Mouse (Mus musculus) CD8-positive naive resting alpha-beta T cell, adult 2 months (primary cell): ENCODE data around the gene Itga10.
"Not testable (repeated sequence)": the region's sequence is repeated elsewhere in the genome, so short reads cannot be mapped to it uniquely, and the experiment has no call there.

ENCODE experiments used
- DNase-seq, 2 experiments: peaks; one replicate each; pipeline ENCODE4 v3.0.0; 2022; ENCODE audit warnings: low read depth in 2 of 2, low spot score in 2 of 2

Itga10 gene

DNA sequence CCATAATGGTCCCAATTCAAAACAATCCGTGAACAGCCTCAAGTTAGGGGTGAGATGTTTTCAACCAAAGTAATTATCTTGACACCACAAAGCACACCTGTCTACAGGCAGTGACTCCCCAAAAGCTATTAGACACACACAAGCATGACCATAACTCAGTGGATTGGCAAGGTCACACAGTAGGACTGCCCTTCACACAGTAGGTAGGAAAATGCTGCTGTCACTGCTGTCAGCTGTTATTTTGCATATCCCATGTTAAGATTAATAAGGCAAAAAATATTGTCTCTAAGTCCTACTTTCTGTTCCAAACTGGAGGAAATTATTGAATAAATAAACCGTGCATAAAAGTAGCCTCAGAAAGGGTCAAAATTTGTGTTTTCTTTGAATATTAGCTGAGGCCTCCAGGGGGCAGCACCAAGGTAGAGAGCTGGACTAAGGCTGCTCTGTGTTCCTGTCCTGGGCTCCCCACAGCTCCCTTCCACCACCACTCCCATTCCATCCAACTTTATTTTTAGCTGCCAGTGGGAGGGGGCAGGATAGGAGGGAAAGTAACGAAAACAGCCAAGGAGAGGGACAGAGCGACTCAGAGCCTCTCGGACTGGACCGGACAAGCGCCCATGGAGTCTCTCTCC is at the start of gene Itga10:
TSS of gene Itga10 (plus strand) at position 567 of the 632 bp plus-strand sequence.
- no peak for DNase-seq

DNA sequence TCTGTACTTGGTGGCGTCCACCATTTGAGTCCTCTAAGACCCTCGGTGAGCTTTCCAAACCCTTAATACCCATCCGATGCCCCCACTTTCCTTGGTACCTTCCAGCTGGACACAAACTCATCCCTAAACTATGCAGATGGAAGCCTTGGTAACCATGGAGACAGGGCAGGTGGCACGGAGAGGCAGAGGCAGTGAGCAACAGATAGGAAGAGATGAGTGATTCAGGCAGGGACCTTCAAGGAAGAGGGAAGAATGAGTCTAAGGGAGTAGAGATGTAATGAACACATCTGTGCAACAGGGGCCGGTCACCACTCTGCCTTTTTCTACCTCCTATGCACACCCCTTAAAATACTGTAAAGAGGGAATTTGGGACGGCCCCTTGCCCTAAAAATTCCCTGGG is 49.7 kb upstream of the Itga10 start:
- DNase-seq: no peak

DNA sequence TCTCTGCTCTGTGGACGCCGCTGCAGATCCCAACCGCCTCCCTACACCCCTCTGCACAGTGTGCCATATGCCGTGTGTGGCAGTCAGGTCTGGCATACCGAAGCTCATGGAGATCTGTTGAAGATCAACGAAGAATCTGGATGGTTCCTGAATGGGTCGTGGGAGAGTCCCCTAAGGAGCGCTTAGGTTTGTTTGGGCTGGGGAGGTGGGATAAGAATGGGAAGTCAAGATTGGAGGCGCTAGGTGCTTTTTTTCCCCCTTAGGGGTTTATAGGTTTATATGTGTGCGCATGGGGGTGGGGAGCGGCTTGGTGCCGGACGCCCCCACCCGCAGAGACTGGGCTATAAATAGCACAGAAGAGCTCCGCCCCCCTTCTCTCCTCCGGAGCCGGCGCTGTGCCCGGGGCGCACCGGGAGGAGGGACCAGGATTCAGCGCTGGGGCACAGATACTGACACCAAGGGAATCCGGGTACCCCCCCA is 49.1 kb upstream of the Itga10 start, which contains the start of gene Ankrd34a:
TSS of gene Ankrd34a (plus strand) at position 409 of the 480 bp plus-strand sequence.
- DNase-seq: no peak

DNA sequence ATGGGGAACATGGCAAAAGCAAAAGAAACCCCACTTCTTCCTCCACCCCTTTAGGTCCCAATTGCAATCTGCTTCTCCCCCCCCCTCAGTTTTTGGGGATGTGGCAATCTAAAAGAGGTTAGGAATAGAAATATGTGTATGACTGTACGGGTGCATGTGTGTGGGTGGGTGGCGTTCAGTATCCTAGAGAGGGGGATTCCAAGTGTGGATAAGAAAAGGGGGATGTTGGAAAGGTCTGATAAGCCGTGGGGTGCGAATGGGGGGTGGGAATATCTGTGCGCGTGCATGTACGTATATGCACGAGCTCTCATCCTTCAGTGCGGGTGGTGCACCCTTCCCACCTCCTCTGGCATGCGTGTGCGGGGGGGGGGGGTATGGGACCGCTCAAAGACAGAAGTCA is 48.5 kb upstream of the Itga10 start:
- DNase-seq: no peak

DNA sequence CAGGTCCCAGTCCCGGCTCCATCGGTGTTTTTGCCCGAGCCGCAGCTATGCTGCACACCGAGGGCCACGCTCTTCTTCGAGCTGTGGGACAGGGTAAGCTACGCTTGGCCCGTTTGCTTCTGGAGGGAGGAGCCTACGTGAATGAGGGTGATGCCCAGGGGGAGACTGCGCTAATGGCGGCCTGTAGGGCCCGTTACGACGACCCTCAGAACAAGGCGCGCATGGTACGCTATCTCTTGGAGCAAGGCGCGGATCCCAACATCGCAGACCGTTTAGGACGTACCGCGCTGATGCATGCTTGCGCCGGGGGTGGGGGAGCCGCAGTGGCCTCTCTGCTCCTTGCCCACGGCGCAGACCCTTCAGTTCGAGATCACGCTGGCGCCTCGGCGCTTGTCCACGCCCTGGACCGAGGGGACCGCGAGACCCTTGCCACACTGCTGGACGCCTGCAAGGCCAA is 47.9 kb upstream of the Itga10 start:
- DNase-seq: no peak

DNA sequence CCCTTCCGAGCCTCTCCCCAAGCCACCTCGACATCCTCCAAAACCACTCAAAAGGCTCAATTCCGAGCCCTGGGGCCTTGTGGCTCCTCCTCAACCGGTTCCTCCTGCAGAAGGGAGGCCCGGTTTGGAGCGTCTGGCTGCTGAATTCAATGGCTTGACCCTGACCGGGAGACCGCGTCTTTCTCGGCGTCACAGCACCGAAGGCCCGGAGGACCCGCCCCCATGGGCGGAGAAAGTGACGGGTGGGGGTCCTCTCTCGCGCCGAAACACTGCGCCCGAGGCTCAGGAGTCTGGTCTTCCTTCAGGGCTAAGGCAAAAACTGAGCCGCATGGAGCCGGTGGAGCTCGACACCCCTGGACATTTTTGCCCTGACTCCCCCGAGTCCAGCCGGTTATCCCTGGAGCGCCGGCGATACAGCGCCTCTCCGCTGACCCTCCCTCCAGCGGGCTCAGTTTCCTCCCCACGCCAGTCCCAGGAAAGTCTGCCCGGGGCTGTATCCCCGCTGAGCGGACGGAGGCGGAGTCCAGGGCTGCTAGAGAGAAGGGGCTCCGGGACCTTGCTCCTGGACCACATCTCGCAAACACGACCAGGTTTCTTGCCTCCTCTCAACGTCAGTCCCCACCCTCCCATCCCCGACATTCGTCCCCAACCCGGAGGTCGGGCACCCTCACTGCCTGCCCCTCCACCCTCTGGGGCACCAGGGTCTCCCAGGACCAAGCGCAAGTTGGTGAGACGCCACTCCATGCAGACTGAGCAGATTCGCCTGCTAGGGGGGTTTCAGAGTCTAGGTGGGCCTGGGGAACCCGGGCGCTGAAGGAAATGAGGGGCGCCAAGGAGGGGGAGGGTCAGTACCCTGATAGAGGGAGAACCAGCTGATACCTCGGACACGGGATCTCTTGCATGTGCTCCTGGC is 47.0 kb upstream of the Itga10 start:
- no peak for DNase-seq

DNA sequence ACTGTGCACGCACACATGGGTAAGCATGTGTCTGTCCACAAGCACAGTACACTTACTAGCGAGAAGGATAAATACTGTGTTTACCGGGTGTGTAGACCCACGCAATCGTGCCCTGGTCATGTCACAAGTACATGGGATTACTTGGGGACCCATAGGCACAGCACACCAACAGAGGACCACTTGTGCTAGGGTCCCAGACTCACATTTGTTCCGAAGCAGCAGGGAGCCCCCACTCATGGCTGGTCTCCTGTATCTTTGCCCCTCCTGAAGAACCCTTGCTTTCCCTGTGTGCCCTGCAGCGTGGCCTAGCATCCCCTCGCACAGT is 46.4 kb upstream of the Itga10 start:
- no peak for DNase-seq

DNA sequence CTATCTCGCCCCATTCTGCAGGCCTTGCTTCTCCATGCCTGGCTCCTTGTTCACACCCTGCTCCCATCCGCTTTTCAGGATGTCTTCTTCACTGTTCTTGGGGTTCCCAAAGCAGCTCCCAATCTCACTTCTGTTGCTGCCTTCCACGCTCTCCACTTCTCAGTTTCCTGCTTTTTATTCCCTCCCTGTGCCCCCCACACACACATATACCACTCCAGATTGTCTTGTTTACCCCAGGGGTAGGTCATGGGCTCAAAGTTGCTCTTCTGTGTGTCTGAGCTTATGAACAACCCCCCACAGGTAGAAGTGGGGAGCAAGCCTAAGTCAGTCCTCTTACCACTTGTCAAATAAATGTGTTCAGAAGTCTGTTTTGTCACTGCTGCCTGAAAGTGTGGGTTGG is 46.0 kb upstream of the Itga10 start:
- DNase-seq: no peak

DNA sequence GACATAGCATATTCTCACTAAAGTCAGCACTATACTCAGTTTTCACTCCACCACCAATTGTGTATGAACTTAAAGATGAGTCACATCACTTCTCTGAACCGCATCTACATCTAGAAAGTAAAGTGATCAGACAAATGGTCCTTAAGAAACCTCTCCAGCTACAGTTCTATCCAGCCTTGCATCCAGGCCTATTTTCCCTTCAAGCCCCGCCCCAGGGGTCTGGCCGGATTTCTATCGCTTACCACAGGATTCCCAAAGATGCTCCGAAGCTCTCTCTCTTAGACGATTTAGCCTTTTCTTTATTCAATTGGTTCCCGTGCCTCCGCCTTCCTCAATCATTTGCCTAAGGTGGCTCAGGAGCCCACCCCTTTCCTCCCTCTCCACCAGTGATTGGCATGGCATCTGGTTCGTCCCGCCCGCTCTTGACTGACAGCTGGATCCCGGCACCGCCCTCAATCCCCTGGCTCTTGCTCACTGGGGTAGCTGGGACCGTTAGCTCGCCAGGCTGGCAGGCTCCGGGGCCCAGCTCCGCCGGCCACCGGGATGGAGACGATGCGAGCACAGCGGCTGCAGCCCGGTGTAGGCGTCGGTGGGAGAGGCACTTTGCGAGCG is 44.6 kb upstream of the Itga10 start, which contains the start of gene Lix1l:
TSS of gene Lix1l (plus strand) at position 511 of the 612 bp plus-strand sequence.
- DNase-seq: peak; percentile 67 to 74

DNA sequence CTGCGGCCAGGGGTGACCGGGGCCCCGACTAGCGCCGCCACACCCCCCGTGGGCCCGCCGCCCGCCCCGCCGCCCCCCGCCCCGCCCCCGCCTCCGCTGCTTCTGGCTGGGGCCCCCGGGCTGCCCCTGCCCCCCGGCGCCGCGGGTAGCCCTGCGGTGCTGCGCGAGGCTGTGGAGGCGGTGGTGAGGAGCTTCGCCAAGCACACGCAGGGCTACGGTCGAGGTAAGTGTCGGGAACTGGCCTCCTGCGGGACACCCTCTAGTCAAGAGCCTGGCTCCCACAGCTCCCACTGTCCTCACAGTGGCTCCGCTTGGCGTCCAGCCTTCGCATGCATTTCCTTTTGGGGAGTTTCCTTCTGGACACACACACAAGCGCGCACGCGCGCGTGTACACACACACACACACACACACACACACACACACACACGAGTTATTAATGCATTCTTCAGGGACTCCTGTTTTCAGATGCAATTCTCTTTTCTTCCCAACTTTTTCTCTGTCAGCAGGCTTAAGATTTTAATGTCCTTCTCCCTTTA is 44.1 kb upstream of the Itga10 start:
- no peak for DNase-seq

DNA sequence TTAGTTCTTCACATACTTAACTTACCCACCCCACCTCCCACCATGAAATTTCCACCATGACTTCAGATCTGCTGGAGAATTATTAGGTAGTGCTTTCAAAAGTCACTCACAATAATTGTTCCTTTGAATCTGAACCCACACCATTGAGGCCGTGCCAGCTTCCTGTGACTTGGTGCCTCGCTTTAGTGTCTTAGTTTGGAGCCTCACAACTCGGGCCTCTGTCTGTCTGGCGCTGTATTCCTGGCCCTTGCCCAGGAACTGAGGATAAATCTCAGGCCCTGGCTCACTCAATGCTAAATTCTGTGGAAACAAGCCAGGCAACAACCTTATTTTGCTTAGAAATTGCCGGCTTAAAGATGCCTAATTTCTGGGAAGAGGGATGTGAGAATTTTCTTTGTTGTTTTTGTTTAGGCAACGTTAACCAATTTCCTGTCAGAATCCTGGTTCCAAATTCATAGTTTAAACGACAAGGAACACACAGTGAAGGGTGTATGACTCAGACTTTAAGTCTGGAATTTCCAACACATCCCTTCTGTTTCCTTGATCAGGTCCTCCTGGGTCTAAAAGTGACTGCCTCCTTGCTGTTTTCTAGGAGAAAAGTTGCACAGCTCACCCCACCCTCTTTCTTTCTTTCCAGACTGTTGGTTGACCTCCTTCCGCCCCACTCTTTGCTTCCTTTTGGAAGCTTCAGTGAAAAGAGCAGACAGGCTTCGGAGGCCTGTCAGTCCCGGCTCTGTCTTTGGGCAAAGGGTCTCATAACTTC is 43.3 kb upstream of the Itga10 start:
- DNase-seq: no peak

DNA sequence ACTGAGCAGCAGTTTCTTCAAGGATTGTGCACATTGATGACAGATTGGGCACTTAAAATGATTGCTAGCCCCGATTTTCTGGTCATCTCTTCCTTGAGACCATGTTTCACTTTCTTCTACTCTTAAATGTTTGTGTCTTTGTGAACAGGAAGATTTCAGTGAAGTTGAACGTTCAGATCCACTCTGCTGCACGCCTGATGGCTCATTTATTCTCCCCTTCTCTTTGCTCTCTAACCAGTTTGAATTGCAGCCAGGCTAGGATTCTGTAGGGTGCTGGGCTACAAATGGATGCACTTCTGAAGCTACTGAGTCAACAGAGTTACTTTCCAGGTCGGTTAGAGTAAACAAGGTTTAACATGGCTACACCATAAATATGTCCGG is 42.7 kb upstream of the Itga10 start:
- no peak for DNase-seq

DNA sequence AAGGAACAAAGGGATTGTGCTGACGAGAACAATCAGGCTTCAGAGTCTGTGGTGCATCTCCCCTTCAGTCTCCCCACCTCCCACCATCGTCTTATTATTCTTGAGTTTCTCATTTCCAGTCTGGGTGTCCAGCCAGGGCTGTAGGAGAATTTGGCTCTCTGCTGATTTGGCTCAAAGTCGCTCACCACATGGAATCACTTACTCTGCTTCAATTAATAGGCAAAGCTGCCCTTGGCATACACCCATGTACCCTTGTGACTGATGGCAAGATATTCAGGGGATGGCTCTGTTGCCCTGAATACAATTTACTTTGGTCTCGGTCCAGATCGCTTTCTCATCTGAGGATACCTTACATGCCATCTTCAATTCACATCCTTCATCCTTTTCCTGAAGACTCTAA is 42.1 kb upstream of the Itga10 start:
- DNase-seq: no peak

DNA sequence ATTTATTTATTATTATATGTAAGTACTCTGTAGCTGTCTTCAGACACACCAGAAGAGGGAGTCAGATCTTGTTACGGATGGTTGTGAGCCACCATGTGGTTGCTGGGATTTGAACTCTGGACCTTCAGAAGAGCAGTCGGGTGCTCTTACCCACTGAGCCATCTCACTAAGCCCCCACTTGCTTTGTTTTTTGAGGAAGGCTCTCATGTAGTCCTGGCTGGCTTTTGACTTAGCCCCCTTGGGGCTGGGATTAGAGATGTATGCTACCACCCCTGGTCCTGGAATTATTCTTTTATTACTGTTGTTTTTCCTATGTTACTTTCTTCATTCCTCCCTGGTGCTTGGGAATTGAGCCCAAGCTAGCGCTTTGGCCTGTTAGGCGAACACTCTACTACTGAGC is 39.4 kb upstream of the Itga10 start:
- DNase-seq: not testable (repeated sequence)

DNA sequence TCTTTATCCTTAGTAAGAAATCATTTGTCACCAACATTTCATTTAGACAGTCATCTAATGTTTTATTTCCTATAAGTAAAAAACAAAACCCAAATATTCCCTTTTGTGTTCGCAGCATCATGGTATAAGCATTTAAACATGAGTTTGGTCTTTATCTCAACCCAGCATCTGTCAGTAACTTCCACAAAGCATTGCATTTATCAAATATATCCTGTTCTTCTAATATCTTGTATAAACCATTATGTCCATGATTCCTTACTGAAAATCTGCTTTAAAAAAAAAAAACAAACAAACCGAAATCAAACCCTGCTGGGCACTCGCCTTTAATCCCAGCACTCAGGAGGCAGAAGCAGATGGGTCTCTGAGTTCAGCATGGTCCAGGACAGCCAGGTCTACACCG is 38.8 kb upstream of the Itga10 start:
- DNase-seq: no peak

DNA sequence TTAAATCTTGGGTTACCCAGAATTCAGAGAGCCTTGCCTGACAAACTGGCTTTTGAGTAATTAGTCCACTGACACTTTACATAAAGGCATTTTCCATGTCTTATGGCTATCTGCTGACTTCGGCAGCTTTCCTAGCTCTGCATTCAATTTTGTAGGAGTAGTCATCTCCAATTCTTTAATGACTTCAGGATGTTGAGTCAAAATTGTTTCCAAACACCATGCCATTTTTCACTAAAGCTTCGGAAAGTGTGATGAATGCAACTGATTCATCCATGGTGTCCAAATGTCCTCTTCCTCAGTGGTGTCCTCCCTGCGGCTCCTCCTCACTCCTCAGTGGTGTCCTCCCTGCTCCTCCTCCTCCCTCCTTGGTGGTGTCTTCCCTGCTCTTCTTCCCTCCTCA is 27.4 kb upstream of the Itga10 start:
- DNase-seq: no peak

DNA sequence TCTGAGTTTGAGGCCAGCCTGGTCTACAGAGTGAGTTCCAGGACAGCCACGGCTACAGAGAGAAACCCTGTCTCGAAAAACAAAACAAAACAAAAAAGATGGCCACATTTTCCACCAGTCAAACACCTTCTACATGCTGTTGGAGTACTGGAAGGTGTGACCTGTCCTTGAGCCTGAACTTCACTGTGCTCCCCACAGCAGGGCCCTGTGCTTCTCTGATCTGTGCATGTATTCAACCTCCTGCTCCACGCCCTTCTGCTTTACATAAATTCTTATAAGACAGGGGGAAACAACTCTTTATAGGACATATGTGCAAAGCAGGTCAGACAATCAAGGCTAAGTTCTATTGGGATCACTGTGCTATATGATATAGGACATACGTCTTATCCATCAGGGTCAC is 22.2 kb upstream of the Itga10 start:
- DNase-seq: no peak

DNA sequence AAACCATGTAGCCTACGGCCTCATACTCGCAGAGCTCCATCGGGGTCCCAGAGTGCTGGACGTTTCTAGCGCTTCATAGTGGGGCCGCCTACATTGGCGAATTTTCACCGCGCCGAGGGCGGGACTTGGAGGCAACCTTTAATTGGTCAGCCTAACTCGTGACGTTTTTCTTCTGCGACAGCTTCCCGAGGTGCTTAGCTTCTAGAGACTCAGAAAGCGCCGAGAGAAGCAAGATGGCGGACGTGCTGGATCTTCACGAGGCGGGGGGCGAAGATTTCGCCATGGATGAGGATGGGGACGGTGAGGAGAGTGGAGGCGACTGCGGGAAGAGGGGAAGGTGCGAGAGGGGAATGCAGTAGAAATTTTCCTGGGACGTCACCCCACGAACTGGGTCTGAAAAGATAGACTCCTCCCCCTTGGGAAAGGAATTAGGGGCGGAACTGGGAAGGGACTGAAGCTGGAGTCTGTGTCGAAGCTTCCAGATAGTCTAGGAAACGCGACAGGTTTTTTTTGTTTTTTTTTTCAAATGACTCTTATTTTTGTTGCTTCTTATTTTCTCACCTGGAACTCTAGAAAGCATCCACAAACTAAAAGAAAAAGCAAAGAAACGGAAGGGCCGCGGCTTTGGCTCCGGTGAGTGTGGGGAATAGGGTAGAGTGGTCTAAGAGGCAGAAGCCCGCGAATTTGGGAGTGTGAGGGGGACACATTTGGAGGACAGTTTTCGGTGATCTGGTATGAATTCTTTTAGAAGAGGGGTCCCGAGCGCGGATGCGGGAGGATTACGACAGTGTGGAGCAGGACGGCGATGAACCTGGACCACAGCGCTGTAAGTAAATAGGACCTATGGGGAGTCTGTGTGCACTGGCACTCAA is 15.4 kb upstream of the Itga10 start, which contains the start of gene Rbm8a:
TSS of gene Rbm8a (plus strand) at position 205 of the 872 bp plus-strand sequence.
- DNase-seq: peak; percentile 84 to 92

DNA sequence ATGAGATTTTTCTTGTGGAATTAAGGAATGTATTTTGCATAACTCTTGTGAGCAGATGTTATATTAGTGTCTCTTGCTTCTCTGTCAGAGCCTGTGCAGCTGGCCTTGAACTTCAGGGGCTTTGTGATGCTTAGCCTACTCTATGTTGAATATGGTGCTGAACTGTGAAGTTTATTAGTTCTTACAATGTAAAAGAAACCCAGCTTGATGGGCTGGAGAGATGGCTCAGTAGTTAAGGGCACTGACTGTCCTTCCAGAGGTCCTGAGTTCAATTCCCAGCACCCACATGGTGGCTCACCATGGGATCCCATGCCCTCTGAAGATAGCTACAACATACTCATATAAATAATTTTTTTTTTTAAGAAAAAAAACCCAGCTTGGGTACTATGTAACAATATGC is 13.3 kb upstream of the Itga10 start:
- no peak for DNase-seq

DNA sequence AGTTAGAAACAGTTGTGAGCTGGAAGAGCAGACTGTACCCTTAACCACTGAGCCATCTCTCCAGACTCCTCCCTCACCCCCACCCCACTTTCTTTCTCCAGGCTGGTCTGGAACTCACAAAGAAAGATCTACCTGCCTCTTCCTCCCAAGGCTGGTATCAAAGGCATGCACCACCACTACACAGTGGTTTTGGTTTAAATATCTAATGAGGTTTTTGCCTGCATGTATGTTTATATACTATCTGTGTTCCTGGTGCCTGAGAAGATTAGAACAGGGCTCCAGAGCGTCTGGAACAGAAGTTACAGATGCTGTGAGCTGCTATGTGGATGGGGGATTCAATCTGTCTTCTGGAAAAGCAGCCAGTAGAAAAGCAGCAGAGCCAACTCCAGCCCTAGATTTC is 11.4 kb upstream of the Itga10 start:
- no peak for DNase-seq
